Comparison of ENCODE assay signal across 19 mouse cellular contexts in the genomic region with DNA sequence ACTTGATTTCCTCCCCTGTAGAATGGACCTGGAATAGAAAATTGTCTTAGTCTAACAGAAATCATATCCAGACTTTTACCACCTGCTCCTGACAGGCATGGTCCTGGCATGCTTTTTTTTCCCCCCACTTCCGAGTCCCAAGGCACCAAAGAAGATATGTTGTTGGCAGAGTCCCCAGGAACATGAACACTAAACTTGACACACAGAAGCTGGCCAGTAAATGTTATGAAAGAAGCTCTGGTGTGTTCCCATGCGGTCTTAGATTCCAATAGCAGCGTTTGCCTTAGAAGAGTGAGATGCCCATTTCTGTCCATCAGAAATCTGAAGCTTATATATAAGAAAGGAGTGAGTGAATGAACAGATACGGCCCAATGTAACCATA.
DNase-seq lines count a peak whose midpoint lies in the region; ATAC-seq and TF ChIP-seq lines count a peak whose summit lies in the region.
"Had no signal": no experiment of that assay in that cellular context is flagged by ENCODE, and none has a peak within 500 bp of the region (broad histone marks: within the 10 kb centered on the region; RNA-seq: fewer than 3 reads in every experiment).

No protein-coding gene starts in this region.

- H3K27ac ChIP-seq in forebrain, embryonic 11.5 days (ENCODE audit: low read depth, low read length): peak overlapping the region; percentile 62
- H3K27ac ChIP-seq in forebrain, embryonic 15.5 days (replicated peaks): no peak overlapping the region
- H3K27ac ChIP-seq in heart, postnatal 0 days (ENCODE audit: low read depth): no peak overlapping the region
- H3K27ac ChIP-seq in heart, adult 2 months: no peak overlapping the region
- peak overlapping the region; percentile 71 for H3K27ac ChIP-seq in midbrain, embryonic 10.5 days (replicated peaks)
- no peak overlapping the region for H3K27ac ChIP-seq in midbrain, embryonic 14.5 days (replicated peaks; ENCODE audit: low read depth, low read length)
- H3K27ac ChIP-seq in forebrain, postnatal 0 days (ENCODE audit: low read depth, low read length): no peak overlapping the region
- H3K27ac ChIP-seq: heart, embryonic 13.5 days had no signal

- DNase-seq in forebrain, embryonic 11.5 days (ENCODE audit: low spot score): no peak
- DNase-seq in heart, postnatal 0 days (ENCODE audit: low spot score): peak; percentile 20
- no peak for DNase-seq in heart, adult 2 months
- no peak for DNase-seq in midbrain, embryonic 10.5 days (ENCODE audit: low spot score)
- DNase-seq in midbrain, embryonic 14.5 days: no peak
- peak; percentile 12 for DNase-seq in forebrain, postnatal 0 days
- DNase-seq in layer of hippocampus, adult 9-11 months: no peak
- DNase-seq: adrenal gland, postnatal 25 days; cerebellum, adult 11 months; cerebellum, adult 9-11 months; gastrocnemius, postnatal 36 days; kidney, adult 2 months; kidney, postnatal 10 days; lung, postnatal 10 days; right cerebral cortex, postnatal 25 days had no signal

- H3K36me3 ChIP-seq in forebrain, embryonic 11.5 days (ENCODE audit: control insufficient read depth, insufficient read depth, low read length): no peaks in the 10 kb centered on the region
- H3K36me3 ChIP-seq in forebrain, embryonic 15.5 days: no peaks in the 10 kb centered on the region
- H3K36me3 ChIP-seq in heart, postnatal 0 days (replicated peaks; ENCODE audit: control insufficient read depth, insufficient read depth, low read length): no peaks in the 10 kb centered on the region
- no peaks in the 10 kb centered on the region for H3K36me3 ChIP-seq in heart, adult 2 months (ENCODE audit: control insufficient read depth, insufficient read depth, low read length)
- H3K36me3 ChIP-seq in midbrain, embryonic 10.5 days: no peaks in the 10 kb centered on the region
- H3K36me3 ChIP-seq in midbrain, embryonic 14.5 days (ENCODE audit: control insufficient read depth, insufficient read depth, low read length): no peaks in the 10 kb centered on the region
- H3K36me3 ChIP-seq in forebrain, postnatal 0 days (ENCODE audit: insufficient read depth): no peaks in the 10 kb centered on the region
- H3K36me3 ChIP-seq: embryonic facial prominence, embryonic 10.5 days; heart, embryonic 13.5 days; midbrain, embryonic 12.5 days had no signal

- no peak overlapping the region for H3K4me3 ChIP-seq in forebrain, embryonic 11.5 days (ENCODE audit: low read depth, low read length)
- no peak overlapping the region for H3K4me3 ChIP-seq in forebrain, embryonic 15.5 days
- no peak overlapping the region for H3K4me3 ChIP-seq in heart, postnatal 0 days (ENCODE audit: low read depth, low read length)
- no peak overlapping the region for H3K4me3 ChIP-seq in heart, adult 2 months
- no peak overlapping the region for H3K4me3 ChIP-seq in midbrain, embryonic 10.5 days
- H3K4me3 ChIP-seq in midbrain, embryonic 14.5 days (replicated peaks; ENCODE audit: low read depth, low read length): no peak overlapping the region
- H3K4me3 ChIP-seq in forebrain, postnatal 0 days (ENCODE audit: low read depth, low read length): no peak overlapping the region
- H3K4me3 ChIP-seq: embryonic facial prominence, embryonic 10.5 days; heart, embryonic 13.5 days; midbrain, embryonic 12.5 days had no signal

- H3K9me3 ChIP-seq in forebrain, embryonic 11.5 days (ENCODE audit: control insufficient read depth, low read length): no peaks in the 10 kb centered on the region
- no peaks in the 10 kb centered on the region for H3K9me3 ChIP-seq in forebrain, embryonic 15.5 days
- no peaks in the 10 kb centered on the region for H3K9me3 ChIP-seq in heart, postnatal 0 days (replicated peaks; ENCODE audit: control insufficient read depth, low read length)
- no peaks in the 10 kb centered on the region for H3K9me3 ChIP-seq in midbrain, embryonic 10.5 days (replicated peaks)
- H3K9me3 ChIP-seq in midbrain, embryonic 14.5 days (ENCODE audit: control insufficient read depth, low read length): no peaks in the 10 kb centered on the region
- no peaks in the 10 kb centered on the region for H3K9me3 ChIP-seq in forebrain, postnatal 0 days (ENCODE audit: low read length)
- H3K9me3 ChIP-seq: embryonic facial prominence, embryonic 10.5 days; heart, embryonic 13.5 days; midbrain, embryonic 12.5 days had no signal

- no peak for TF ChIP-seq POLR2A in heart, adult 2 months (IDR thresholded peaks at IDR 0.05; ENCODE audit: insufficient read depth, low read depth, low read length)

- peaks cover 14% of the 10 kb centered on the region for H3K4me1 ChIP-seq in forebrain, embryonic 11.5 days (replicated peaks; ENCODE audit: control insufficient read depth, insufficient read depth, low read length)
- peaks cover 22% of the 10 kb centered on the region for H3K4me1 ChIP-seq in forebrain, embryonic 15.5 days
- H3K4me1 ChIP-seq in heart, postnatal 0 days (ENCODE audit: control insufficient read depth, insufficient read depth): peaks cover 7% of the 10 kb centered on the region; the same call in 1 of the 2 replicates
- no peaks in the 10 kb centered on the region; the same call in none of the 2 replicates for H3K4me1 ChIP-seq in heart, adult 2 months (ENCODE audit: control insufficient read depth, insufficient read depth, low read length)
- H3K4me1 ChIP-seq in midbrain, embryonic 10.5 days: peaks cover 47% of the 10 kb centered on the region
- 0 out of 2 replicates have a peak, but pooled peaks cover 9% of the 10 kb centered on the region for H3K4me1 ChIP-seq in midbrain, embryonic 14.5 days (ENCODE audit: control insufficient read depth, insufficient read depth, low read length)
- H3K4me1 ChIP-seq in forebrain, postnatal 0 days (ENCODE audit: insufficient read depth): no peaks in the 10 kb centered on the region

- no peak overlapping the region for H3K4me2 ChIP-seq in forebrain, embryonic 11.5 days (ENCODE audit: low read depth, low read length, severe bottlenecking)
- no peak overlapping the region for H3K4me2 ChIP-seq in forebrain, embryonic 15.5 days (replicated peaks)
- no peak overlapping the region for H3K4me2 ChIP-seq in heart, postnatal 0 days (ENCODE audit: low read depth, low read length)
- no peak overlapping the region for H3K4me2 ChIP-seq in midbrain, embryonic 14.5 days (ENCODE audit: low read length)
- H3K4me2 ChIP-seq in forebrain, postnatal 0 days (ENCODE audit: low read depth): no peak overlapping the region

- no peak for TF ChIP-seq CTCF in heart, postnatal 0 days (IDR thresholded peaks at IDR 0.05; ENCODE audit: low read depth)
- TF ChIP-seq CTCF in heart, adult 2 months (IDR thresholded peaks at IDR 0.05): no peak
- TF ChIP-seq CTCF in forebrain, postnatal 0 days (IDR thresholded peaks at IDR 0.05; ENCODE audit: low read depth): no peak

- intact Hi-C loops in heart, adult 2 months (cut with DNase I): no loop called here

- TF ChIP-seq EP300 in heart, postnatal 0 days (IDR thresholded peaks at IDR 0.05; ENCODE audit: low read depth): no peak
- TF ChIP-seq EP300 in heart, adult 2 months (IDR thresholded peaks at IDR 0.05; ENCODE audit: insufficient read depth, low read depth, low read length): no peak

- 52% methylated on average over 4 of the region's 4 CpGs for WGBS in forebrain, embryonic 11.5 days
- 40% methylated on average over 4 of the region's 4 CpGs for WGBS in forebrain, embryonic 15.5 days
- WGBS in heart, postnatal 0 days: 39% methylated on average over 4 of the region's 4 CpGs
- 32% methylated on average over 4 of the region's 4 CpGs for WGBS in heart, adult 2 months
- 63% methylated on average over 4 of the region's 4 CpGs for WGBS in midbrain, embryonic 10.5 days
- WGBS in midbrain, embryonic 14.5 days: 48% methylated on average over 4 of the region's 4 CpGs
- 41% methylated on average over 4 of the region's 4 CpGs for WGBS in forebrain, postnatal 0 days

- H3K27me3 ChIP-seq in forebrain, embryonic 11.5 days (ENCODE audit: control insufficient read depth, insufficient read depth, low read length): peaks cover 2% of the 10 kb centered on the region; the same call in 1 of the 2 replicates
- H3K27me3 ChIP-seq in forebrain, embryonic 15.5 days: no peaks in the 10 kb centered on the region
- H3K27me3 ChIP-seq in heart, postnatal 0 days (ENCODE audit: control insufficient read depth, insufficient read depth, low read length): no peaks in the 10 kb centered on the region
- H3K27me3 ChIP-seq in heart, adult 2 months (ENCODE audit: control insufficient read depth, insufficient read depth, low read length): no peaks in the 10 kb centered on the region
- H3K27me3 ChIP-seq in midbrain, embryonic 10.5 days (ENCODE audit: low read depth, poor library complexity, severe bottlenecking): peaks cover 79% of the 10 kb centered on the region
- no peaks in the 10 kb centered on the region; the same call in 1 of the 2 replicates for H3K27me3 ChIP-seq in midbrain, embryonic 14.5 days (ENCODE audit: control insufficient read depth, insufficient read depth, low read length)
- no peaks in the 10 kb centered on the region; the same call in 1 of the 2 replicates for H3K27me3 ChIP-seq in forebrain, postnatal 0 days (ENCODE audit: insufficient read depth, low read length)
- H3K27me3 ChIP-seq: heart, embryonic 13.5 days had no signal

- H3K79me2 ChIP-seq in heart, adult 2 months (replicated peaks; ENCODE audit: control insufficient read depth, insufficient read depth, low read length): no peaks in the 10 kb centered on the region

- ATAC-seq in forebrain, embryonic 11.5 days (replicated peaks; ENCODE audit: low FRiP score): no peak
- ATAC-seq in forebrain, embryonic 15.5 days (replicated peaks): no peak
- peak; percentile 44 for ATAC-seq in heart, postnatal 0 days (ENCODE audit: insufficient read depth, low read depth)
- ATAC-seq in midbrain, embryonic 14.5 days (ENCODE audit: low FRiP score, low TSS enrichment): no peak
- no peak for ATAC-seq in forebrain, postnatal 0 days

- H3K9ac ChIP-seq in forebrain, embryonic 11.5 days (ENCODE audit: low read length): no peak overlapping the region
- no peak overlapping the region for H3K9ac ChIP-seq in forebrain, embryonic 15.5 days (replicated peaks)
- H3K9ac ChIP-seq in heart, postnatal 0 days (replicated peaks; ENCODE audit: low read depth, low read length): no peak overlapping the region
- H3K9ac ChIP-seq in heart, adult 2 months (ENCODE audit: low read depth, low read length): no peak overlapping the region
- no peak overlapping the region for H3K9ac ChIP-seq in midbrain, embryonic 14.5 days (replicated peaks; ENCODE audit: low read length)
- H3K9ac ChIP-seq in forebrain, postnatal 0 days: no peak overlapping the region
- H3K9ac ChIP-seq: heart, embryonic 13.5 days; midbrain, embryonic 12.5 days had no signal

Comparison
In these comparisons a context has a peak if more than half of its experiments do, and no peak if none do; other contexts are left out.
1. DNase-seq: peak in heart, postnatal 0 days (single experiment) and forebrain, postnatal 0 days (single experiment); none in forebrain, embryonic 11.5 days (single experiment), heart, adult 2 months (0 of 2), midbrain, embryonic 10.5 days (single experiment), midbrain, embryonic 14.5 days (single experiment) and layer of hippocampus, adult 9-11 months (single experiment).
2. H3K27ac ChIP-seq: peak in forebrain, embryonic 11.5 days (single experiment) and midbrain, embryonic 10.5 days (single experiment); none in forebrain, embryonic 15.5 days (single experiment), heart, postnatal 0 days (single experiment), heart, adult 2 months (single experiment), midbrain, embryonic 14.5 days (single experiment) and forebrain, postnatal 0 days (single experiment).